Mouse (Mus musculus) cerebellum, adult 9-10 months (tissue): ENCODE measurements around the gene Atl1.

Experiments used
- DNase-seq: peaks from one replicate; pipeline ENCODE4 v3.0.0; 2022

Atl1 gene

DNA sequence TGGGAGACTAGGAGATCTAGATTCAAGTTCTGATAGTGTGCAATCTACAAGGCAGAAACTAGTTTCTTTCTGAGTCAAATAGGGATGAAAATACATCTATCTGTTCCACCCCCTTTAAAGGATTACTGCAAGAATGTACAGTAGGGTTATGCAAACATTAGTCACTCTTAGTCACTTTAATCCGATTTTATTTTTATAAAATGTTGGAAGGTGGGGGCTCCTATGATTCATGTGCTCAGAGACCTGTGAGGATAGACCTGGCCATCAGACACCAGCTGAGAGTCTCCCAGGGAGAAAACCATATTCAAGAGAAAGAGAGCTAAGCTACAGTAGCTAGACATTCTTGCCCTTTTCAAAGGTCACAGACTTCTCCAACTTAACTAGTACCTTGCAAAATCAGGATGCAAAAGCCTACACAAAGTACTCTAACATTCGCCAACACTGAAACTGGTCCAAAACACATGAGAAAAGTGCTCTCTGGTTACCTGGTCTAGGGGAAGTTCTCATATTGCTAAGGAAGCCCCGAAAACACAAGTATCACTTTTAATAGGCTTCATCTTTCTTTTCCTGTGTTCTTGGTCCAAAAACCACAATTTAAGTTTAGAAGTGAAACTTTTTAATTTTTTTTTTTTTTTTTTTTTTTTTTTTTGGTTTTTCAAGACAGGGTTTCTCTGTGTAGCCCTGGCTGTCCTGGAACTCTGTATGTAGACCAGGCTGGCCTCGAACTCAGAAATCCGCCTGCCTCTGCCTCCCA is 7.1 kb upstream of the Atl1 start:
- no peak for DNase-seq

DNA sequence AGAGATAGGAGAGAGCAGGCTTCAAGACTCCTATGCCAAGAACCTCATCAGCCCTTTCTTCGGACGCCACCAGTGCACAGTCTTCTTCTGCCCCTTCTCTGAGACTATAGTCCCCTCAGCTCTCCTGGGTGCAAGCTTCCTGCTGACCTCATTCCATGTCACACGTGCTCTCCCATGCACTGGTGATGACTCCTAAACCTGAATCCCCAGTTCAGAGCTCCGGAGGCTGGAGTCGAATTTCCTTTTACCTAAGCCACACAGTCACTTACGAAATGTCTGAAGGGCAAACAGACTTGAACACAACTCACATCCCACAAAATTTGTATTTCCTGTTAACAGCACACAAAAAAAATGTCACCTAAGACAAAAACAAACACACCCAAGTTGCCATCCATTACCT is 4.6 kb upstream of the Atl1 start:
- DNase-seq = no peak

DNA sequence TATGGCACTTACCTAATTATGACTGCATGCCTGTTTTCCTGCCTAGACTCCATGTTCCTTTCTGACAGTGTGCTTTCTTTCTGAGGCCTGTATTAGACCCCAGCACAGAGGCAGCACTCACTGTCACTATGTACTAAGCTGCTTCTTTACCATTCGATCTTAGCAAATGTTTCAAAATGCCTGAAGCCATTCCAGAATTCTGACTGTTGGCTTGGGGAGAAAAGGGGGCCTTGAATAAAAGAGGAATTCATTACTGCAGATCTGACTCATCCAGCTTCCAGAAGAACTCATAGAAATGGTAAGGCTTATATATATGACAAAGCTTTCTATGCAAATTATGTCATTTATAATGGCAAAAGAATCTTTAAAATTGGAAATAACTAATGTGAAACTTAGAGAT is 4.1 kb upstream of the Atl1 start:
- no peak for DNase-seq

DNA sequence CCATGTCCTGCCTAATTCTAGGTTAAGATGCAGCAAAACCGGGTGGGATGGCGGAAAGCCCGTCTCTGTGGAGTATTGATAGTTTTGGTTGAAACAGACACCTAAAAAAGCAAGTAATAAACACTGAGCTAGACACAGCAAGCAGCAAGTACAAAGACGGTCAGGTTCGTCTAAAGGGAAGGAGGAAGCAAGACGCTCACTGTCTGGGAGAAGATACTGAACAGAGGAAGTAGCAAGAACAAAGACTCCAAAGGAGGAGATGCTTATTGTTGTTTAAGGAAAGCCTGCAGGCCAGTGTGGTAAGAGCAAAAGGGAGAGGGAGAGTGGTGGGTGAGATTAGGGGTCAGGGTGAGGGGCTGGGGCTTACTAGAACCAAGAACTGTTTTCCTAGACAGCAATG is 2.4 kb upstream of the Atl1 start:
- no peak for DNase-seq

DNA sequence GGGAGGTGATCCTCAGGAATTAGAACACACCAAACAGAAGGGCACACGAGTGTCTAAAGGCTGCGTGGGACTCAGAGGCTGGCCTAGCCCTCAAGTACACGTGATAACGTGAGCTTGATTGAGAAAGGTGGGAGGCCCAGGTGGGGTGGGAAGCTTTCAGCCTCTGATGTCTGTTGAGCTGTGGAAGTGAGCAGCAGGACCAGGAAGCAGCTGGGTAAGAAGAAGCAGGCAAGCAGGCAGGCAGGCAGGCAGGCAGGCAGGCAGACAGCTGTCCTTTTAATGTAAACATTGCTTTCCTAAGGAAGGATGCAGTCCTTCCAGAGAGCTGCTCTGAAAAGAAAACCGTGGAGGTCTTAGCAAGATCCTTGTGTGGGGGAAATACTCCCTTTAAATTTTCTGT is 1.9 kb upstream of the Atl1 start:
- no peak for DNase-seq

DNA sequence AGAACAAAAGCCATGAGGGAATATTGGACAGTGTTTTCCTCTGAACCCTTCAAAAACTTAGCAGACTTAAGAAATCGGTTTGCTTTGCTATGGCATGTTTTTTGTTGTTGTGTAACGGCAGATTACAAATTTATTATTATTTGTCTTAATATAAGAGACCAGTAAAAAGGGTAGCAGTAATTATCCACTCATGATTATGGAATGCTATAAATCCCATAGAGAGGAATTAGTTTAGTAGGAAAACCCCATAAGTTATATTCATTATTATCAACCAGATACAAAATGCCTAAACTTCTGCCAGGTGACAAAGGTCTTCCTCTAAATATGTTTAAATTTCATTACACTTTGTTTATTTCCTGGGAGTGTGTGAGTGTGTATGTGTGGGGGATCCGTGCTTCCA is 693 bp upstream of the Atl1 start:
- DNase-seq = no peak

DNA sequence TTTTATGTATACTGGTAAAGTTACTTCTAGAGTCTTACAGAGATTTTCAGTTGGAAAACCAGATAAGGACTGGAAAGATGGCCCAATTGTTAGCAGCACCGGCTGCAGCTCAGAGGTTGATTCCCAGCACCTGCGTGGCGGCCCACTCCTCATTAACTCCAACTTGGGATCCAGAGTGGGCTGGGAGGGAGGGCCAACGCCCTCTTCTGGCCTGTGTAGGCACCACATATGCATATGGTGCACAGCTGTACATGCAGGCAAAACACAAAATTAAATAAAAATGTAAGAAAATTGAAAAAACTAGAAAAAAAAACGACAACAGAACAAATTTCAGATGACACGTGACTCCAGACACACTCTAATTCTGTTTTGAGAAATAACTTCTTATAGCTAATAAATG is 1.5 kb downstream of the Atl1 start:
- no peak for DNase-seq

DNA sequence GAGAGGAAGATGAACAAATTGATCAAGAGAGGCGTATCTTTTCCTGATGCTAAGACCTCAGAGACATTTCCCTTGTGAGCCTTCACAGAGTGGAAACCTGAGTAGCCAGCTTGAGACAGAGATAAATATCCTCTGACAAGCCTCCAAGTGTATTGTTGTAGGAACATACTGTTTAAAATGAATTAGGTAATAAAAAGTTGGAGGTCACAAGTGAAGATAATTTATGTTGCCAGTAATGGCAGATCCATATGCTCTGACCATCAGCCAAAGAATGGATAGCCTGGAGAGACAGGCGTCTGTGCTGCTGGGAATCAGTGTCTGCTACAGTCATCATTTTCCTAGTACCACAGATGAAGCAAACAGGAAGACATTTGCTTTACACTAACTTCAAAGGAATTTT is 2.6 kb downstream of the Atl1 start:
- DNase-seq = no peak

DNA sequence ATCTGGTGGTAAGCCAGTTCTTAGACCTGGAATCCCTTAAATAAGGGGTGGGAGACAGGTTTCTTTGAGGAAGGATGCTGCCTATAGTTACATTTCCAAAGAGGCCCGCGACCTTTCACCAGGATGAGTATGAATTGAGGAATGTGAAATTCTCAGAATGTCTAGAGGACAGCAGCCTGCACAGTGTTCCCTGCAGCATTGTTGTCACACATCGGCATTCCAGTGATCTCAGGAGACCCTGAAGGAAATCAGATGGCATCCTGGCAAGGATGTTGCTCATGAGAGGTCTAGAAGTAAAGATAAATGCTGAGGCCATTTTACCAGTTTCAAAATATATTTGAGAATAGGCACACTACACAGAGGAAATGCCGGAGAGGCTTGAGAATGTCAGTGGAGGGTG is 5.7 kb downstream of the Atl1 start:
- no peak for DNase-seq

DNA sequence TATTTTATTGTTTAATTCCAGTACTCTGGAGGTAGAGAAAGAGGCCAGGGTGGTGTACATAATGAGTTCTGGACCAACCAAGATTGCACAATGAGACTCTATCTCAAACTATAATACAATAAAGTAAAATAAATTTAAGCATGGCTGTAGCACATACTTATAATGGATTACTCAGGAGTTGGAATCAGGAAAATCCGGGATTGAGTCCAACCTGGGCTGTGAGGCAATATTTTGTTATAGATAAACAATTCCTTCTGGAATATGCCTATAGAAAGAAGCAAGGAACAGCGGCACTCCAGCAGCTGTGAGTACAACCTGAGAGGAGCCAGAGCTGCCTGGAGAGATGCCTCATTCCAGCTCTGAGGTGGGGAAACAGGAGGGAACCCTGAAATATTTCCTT is 12.6 kb downstream of the Atl1 start:
- DNase-seq = no peak

DNA sequence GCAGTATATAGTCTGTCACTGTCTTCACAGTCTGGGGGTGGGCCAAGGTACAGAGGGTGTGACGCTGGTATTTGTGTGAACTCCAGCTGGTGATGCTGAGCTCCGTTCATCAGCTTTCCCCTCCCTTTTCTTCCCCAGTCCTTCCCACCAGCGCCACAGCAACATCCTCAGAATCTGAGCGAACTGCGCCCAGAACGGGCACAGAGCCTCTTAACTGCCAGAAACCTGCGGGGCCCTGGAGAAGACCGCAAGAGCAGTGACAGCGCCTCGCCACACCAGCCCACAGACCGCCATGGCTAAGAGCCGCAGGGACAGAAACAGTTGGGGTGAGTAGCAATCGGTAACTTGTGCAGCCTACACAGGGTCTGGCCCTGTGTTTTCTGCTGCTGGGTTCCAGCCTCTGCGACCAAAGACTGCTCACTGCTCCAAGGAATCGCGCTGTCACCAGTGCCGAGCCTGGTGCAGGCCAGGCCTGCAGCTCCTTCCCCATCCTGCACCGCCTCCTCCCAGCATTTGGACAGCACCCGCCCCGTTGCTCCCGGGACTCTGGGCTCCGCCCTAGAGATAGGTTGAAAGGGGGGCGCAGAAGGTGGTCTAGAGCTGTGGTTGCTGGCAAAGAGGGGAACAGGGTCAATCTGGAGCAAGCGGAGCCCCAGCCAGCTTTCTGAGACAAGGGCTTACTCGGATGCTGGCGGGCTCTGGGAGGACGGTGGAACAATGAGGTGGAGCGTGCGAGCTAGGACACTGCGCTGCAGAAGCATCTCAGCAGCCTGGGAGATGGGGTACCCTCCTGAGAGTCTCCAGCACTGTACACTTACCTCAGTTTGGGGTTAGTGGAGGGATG is 15.5 kb downstream of the Atl1 start:
- DNase-seq = peak; percentile 84

DNA sequence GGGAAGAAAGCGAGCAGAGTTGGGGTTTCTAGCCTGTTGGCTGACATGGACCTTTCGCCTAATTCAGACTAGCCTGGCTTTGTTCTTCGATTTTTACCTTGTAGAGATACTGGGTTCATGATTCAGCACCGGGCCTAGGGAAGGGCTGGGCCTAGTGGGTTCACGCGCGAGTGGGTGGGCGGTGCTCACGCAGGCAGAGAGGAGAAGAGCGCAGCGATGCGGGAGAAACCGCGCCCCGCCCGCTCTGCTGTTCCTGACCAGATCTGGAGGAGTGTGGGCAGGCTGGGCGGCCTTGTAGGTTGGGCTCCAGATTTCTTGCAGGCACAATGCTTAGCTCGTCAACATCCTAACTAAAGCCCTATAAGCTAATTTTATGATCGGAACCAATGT is 16.1 kb downstream of the Atl1 start:
- peak; percentile 82 for DNase-seq

DNA sequence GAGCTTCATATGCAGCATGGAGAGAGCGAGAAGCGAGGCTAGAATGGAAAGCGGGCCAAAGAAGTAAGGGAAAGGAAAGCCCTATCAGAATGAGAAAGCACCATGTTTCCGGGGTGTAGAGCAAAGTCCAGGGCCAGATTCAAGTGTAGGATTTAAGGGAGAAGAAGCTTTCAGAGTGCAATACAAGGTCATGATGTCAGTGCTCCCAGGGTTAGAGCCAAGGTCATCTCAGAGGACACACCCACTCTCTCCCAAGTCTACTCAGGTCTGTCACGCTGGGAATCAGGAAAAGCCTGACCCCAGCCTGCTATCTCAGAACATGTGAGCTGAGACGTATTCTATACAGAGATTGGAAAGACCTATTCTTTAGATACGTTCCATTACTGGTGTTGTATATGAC is 19.5 kb downstream of the Atl1 start:
- no peak for DNase-seq

DNA sequence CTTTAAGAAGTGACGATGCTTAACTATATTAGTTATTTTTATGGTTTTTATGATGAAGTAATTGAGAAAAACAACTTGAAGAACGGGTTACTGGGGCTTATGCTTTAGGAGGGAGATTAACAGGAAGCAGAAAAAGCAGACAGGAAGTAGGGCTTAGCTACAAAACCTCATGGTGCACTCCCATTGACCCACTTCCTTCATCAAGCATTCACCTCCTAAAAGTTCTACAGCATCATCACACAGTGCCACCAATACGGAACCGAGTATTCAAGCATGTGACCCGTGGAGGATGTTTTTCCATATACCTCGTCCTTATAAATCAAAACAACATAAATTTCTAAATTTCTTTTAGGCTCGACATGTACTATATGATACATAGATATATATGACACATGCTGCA is 20.3 kb downstream of the Atl1 start:
- no peak for DNase-seq

DNA sequence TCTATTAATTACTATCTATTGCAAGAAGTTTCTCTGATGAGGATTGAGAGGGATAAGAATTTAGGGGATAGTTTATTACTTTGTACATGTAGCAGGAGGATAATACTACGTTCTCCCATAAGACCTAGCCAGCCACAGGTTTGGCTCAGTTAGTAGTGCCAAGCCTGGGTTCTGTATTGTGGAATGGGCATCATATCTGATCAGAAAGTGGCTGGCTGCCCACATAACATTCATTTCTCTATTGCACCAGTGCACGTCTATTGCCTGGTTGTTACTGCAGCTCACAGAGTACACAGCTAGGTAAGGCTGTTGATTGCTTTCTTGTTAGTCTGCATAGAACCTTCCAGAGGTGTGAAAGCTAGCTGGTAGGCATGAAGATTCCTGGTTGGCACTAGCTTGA is 25.5 kb downstream of the Atl1 start:
- DNase-seq = no peak

DNA sequence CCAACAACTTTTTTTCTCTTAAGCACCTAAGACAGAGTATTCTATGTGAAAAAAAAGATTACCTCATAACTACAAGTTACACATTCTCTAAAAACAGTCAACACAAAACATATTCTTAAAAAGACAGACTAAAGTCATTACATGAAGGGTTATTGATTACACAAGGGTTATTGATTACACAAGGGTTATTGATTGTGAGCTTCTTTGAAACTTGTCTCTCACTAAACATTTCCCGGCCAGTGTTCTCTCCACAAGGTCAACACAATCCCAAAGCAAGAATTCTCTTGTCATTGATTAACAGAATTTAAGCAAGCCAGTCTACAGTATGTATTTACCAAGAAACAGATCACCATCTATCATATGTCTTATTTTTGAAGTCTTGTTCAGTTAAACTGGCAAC is 29.7 kb downstream of the Atl1 start:
- DNase-seq = no peak

DNA sequence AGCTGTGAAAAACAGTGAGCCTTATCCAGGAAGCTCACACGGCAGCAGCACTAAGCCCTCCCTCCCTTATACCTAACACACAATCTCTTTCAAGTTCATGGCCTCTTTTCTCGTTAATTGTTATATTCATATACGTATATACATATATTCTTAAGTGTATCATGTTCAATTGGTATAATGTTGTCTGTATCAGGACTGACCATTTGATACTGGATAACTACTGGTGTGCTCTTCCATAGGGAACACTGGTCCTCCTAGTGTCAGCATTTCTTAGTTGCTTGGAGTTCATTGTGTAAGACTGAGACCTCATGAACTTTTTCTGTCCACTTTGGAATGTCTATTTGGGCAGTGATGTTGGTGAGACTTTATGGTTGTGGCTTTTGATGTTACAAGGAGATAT is 30.7 kb downstream of the Atl1 start:
- no peak for DNase-seq

DNA sequence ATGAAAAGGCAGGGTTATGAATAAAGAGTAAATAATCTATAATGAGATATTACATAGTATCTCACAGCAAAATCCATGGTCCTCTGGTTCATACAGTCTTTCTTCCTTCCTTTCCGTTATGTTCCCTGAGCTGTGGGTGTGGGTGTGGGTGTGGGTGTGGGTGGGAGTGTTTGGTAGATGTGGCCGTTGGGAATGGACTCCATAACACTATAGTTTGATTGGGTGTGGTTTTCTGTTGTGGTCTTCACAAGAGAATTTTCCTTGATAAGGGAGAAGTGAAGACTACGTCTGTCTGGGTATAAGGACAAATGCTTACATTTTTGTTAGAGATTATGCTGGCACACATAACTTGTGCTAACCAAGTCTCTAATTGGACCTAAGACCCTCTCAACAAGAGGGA is 31.2 kb downstream of the Atl1 start:
- no peak for DNase-seq

DNA sequence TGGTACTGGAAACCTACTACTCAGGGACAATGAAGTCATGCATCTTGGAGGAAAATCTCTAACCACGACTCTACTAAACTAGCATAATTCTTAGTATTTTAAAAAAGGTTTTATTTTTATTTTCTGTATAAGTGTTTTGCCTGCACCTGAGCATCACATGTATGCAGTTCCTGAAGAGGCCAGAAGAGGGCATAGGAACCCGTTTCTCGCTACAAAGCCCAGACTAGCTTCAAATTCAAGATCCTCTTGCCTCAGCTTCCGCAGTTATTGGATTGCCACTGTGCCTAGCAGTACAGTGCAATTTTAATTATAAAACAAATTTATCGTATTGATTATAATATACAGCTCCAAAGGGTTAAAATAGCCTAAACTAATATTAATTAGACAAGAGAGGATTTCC is 31.6 kb downstream of the Atl1 start:
- no peak for DNase-seq

DNA sequence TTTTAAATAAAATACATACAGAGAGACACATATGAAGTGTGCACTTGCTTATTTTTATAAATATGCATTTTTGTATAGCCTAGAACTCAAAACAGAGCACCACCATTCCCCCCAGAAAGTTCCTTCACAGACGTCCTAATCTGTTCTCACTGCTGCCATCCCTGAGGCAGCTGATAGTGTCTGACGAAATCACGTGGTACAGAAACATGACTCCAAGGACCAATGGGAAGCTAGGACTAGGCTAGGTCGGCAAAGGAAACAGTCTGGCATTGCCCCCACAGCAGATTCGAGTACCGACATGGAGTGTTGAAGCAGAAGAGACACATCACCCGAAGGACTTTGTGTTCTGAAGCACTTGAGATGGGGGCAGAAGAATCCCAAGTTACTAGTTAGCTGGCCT is 34.3 kb downstream of the Atl1 start:
- no peak for DNase-seq

DNA sequence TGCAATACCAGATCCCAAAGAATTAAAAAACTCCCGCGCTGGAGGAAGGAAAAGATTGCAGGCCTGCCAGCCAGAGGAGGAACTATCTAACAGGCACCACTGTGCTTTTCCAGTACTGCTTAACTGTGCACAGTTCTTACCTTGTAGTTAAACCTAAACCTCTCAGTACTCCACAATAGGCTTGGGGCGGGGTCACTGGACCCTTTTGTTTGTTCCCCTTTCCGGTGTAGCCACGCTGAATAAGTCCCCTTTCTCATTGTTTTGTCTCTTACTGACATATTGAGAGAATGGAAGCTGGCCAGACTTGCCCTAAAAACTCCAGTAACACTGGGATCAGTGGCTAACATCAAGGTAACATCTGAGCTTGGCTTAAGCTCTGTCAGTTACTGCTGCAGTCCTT is 45.3 kb downstream of the Atl1 start:
- no peak for DNase-seq

DNA sequence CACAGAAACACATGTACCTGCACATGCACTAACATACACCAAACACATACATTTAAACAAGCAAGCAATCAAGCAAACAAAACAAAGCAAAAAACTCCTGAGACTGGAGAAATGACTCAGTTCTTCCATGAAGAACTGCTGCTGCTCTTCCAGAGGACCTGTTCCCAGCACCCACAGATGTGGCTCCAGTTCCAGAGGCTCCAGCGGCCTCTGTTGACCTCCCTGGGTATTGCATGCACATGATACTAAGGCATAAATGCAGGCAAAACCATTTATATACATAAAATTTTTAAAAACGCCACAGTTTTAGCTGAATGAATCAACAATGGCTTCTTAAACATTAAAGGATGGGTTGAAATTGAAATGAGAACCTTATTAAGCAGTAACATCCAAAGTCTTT is 46.9 kb downstream of the Atl1 start:
- DNase-seq = no peak

DNA sequence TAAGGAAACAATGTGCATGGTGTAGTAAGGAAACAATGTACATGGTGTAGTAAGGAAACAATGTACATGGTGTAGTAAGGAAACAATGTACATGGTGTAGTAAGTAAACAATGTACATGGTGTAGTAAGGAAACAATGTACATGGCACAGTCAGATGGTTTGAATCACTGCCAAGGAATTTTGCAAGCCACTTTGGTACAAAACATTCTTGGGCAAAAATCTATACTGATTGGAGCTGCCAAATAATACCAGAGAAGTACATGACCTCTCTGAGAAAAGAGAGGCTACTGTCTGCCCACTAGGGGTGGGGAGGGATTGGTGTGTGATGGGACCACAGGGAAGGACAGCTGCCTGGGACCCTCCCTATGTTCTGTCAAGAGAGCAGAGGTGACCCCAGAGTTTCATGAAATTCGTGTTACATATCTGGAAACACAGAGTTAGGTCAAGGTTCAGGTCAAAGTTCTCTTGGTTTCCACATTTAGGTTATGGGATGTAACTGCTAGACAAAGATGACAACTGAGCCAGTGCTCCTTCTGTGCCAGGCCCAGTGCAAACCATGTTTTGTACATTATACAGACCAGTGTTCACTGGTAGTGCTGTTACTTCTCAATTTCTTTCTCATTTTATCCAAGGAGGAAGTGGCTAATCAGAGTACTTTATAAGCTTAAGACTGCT is 49.4 kb downstream of the Atl1 start:
- DNase-seq = no peak

DNA sequence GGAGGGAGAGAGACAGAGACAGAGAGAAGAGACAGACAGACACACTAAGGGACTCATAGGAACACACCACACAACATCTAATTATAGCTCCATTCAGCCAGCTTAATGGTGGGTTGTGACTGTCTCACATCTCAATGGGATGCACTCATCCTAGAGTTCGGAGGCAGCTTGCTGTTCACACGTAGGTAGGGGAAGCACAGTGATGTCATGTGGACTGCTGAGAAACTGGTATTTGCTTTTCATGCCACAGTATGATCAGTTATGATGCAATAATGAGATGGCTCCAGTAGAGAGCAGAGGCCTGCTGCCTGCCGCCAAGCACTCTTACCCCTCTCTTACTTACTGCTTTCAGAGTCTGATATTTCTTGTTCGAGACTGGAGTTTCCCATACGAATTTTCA is 53.4 kb downstream of the Atl1 start:
- DNase-seq = no peak
